Mouse (Mus musculus): ENCODE measurements at regions not wholly inside any gene's neighbourhood (a gene's known extent, or its start where the extent isn't known, plus 50 kb on each side); places are given as distances from the start of the nearest gene placed in this dataset.

DNA sequence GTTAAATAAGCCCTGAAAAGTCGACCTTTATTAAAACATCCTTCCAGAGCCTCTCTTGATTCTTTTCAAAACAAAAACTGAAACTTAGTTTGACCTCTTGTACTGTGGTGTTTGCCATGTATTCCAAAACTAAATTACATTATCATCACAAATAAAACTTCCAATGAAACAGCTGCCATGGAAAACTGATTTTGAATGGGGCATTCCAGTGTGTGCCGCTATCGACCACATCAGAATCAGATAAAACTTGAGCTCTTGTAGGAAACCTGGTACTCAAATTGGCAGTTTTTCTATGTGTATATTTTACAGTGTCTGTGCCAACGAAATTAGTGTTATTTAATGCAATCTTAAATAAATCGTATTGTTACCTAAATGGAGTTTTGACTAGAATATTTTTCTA, 60.6 kb upstream of the Hpgd start:
- TF ChIP-seq CTCF (IDR thresholded peaks at IDR 0.05; ENCODE audit: borderline replicate concordance, insufficient read depth, low read length) (no peak), POLR2A (IDR thresholded peaks at IDR 0.05; ENCODE audit: low read depth, low read length) (no peak)

Data from embryonic fibroblast, embryonic 13.5 days (primary cell).